Mouse (Mus musculus): Measurements from ENCODE around the gene Scd3. TPM values are rescaled to one million over a fixed set of nuclear protein-coding genes. Genes with fewer than 3 reads are reported as not detected.

Scd3 gene
- polyA plus RNA-seq, 1 experiment from 2014 or later, result 3.5 TPM

- ATAC-seq (ENCODE audit: low FRiP score), result no peak
- H3K27me3 ChIP-seq, result 0 out of 2 replicates have a peak, but pooled peaks cover 8% of the 10 kb centered on the region
- no peak overlapping the region for H3K9ac ChIP-seq
- 89% methylated on average over 10 of the region's 10 CpGs for WGBS
- H3K27ac ChIP-seq, result no peak overlapping the region
- H3K9me3 ChIP-seq, result no peaks in the 10 kb centered on the region
- peaks cover 3% of the 10 kb centered on the region; the same call in 1 of the 2 replicates for H3K4me1 ChIP-seq (replicated peaks)
- H3K4me2 ChIP-seq, result no peak overlapping the region
- no peaks in the 10 kb centered on the region for H3K36me3 ChIP-seq
- H3K4me3 ChIP-seq, result no peak overlapping the region
Observed at GRCm38 (mm10) chr19:44197053-44197852, 5.8 kb upstream of the Scd3 start.

DNA sequence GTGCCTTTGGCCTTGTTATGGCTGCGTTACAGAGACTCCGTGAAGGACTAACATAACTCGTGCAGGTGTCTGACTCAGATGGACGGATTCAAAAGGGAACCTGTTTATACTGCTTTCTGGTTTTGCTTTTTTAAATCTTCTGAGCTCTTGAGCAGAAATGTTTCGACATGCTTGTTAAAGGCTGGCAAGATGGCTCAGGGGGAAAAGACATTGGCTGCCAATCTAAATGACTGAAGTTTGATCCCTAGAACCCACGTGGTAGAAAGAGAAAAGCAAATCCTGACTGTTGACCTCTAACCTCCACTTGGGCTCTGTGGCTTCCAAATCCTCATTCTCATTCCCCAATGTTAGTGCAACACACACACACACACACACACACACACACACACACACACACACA lies 4.6 kb upstream of the Scd3 start:
- H3K9ac ChIP-seq, result no peak overlapping the region
- H3K36me3 ChIP-seq, result no peaks in the 10 kb centered on the region
- H3K4me3 ChIP-seq, result no peak overlapping the region
- no peak overlapping the region for H3K4me2 ChIP-seq
- 91% methylated on average over 6 of the region's 6 CpGs for WGBS
- H3K27me3 ChIP-seq, result 0 out of 2 replicates have a peak, but pooled peaks cover 8% of the 10 kb centered on the region
- H3K4me1 ChIP-seq (replicated peaks), result peaks cover 3% of the 10 kb centered on the region; the same call in 1 of the 2 replicates
- no peak overlapping the region for H3K27ac ChIP-seq
- no peaks in the 10 kb centered on the region for H3K9me3 ChIP-seq
- no peak for ATAC-seq (ENCODE audit: low FRiP score)

DNA sequence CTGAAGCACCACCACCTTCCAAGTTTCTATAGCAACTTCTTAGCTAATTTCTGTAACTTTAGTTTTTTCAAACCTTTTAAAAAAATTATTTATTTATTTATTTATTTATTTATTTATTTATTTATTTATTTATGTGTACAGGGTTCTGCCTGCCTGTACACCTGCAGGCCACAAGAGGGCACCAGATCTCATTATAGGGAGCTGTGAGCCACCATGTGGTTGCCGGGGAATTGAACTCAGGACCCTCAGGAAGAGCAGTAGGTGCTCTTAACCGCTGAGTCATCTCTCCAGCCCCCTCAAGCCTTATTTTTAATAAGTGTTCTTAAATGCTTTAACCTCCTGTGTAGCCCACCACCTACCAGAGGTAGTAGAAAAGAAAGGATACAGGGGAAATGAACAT lies 4.1 kb upstream of the Scd3 start:
- H3K4me1 ChIP-seq (replicated peaks), result peaks cover 3% of the 10 kb centered on the region; the same call in 1 of the 2 replicates
- no peaks in the 10 kb centered on the region for H3K36me3 ChIP-seq
- no peak overlapping the region for H3K9ac ChIP-seq
- H3K9me3 ChIP-seq, result no peaks in the 10 kb centered on the region
- H3K4me3 ChIP-seq, result no peak overlapping the region
- H3K27ac ChIP-seq, result no peak overlapping the region
- WGBS, result 83% methylated on average over 2 of the region's 2 CpGs
- H3K27me3 ChIP-seq, result 0 out of 2 replicates have a peak, but pooled peaks cover 3% of the 10 kb centered on the region
- H3K4me2 ChIP-seq, result no peak overlapping the region
- no peak for ATAC-seq (ENCODE audit: low FRiP score)

- no peak overlapping the region for H3K27ac ChIP-seq
- WGBS, result 74% methylated on average over 2 of the region's 2 CpGs
Observed at GRCm38 (mm10) chr19:44207079-44207478, 4.0 kb downstream of the Scd3 start.

DNA sequence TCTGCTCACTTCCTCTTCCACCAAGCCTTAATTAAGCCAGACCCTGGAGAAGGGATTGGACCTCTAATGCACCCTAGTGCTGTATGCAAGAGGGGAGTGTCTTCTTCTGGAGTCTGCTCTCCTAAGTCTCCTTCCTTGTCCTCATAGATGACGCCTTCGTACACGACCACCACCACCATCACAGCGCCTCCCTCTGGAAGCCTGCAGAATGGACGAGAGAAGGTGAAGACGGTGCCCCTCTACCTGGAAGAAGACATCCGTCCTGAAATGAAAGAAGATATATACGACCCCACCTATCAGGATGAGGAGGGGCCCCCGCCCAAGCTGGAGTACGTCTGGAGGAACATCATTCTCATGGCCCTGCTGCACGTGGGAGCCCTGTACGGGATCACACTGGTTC lies 12.2 kb downstream of the Scd3 start:
- Histone ChIP-seq H3K4me1 (replicated peaks) (no peaks in the 10 kb centered on the region), H3K4me3 (no peak overlapping the region), H3K9me3 (no peaks in the 10 kb centered on the region), H3K27me3 (no peaks in the 10 kb centered on the region), H3K36me3 (no peaks in the 10 kb centered on the region), H3K4me2 (no peak overlapping the region), H3K27ac (no peak overlapping the region), H3K9ac (no peak overlapping the region)
- 80% methylated on average over 12 of the region's 12 CpGs for WGBS
- ATAC-seq (ENCODE audit: low FRiP score), result no peak

More at GRCm38 (mm10) chr19:44207079-44207478, 4.0 kb downstream of the Scd3 start:
- no peak for ATAC-seq (ENCODE audit: low FRiP score)
- H3K9me3 ChIP-seq, result no peaks in the 10 kb centered on the region
- no peaks in the 10 kb centered on the region for H3K27me3 ChIP-seq
- H3K36me3 ChIP-seq, result no peaks in the 10 kb centered on the region
- H3K4me3 ChIP-seq, result no peak overlapping the region
- no peaks in the 10 kb centered on the region for H3K4me1 ChIP-seq (replicated peaks)
- H3K4me2 ChIP-seq, result no peak overlapping the region
- no peak overlapping the region for H3K9ac ChIP-seq

DNA sequence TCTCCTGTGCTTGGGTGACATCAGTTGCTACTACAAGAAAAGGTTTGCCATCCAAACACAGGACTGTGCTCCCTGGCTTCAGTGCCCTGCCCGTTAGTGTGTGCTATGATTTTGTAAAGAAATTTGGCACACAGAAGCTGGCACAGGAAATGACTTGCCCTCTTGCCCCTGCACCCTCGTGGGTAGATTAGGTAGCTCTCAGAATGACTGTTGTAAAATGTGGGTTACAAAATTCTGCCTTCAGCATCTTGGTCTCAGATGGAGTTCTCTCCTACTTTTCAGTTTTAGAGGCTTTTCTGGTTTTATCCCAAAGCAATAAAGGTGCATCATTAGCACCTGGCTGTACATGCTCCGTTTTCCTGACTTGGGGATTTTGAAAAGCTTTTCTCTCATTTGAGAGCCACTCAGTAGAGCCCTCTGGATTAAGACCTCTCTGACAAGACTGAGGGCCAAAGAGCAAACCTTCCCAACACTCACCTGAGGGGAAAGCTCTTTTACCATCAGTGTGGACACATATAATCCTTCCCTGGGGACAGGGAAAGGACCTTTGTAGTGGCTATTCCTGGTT lies 15.0 kb downstream of the Scd3 start:
- no peaks in the 10 kb centered on the region for H3K36me3 ChIP-seq
- H3K9me3 ChIP-seq, result no peaks in the 10 kb centered on the region
- no peak overlapping the region for H3K27ac ChIP-seq
- no peaks in the 10 kb centered on the region for H3K27me3 ChIP-seq
- H3K9ac ChIP-seq, result no peak overlapping the region
- H3K4me2 ChIP-seq, result no peak overlapping the region
- H3K4me3 ChIP-seq, result no peak overlapping the region
- no peak for ATAC-seq (ENCODE audit: low FRiP score)
- WGBS, result 84% methylated on average over 3 of the region's 3 CpGs
- no peaks in the 10 kb centered on the region for H3K4me1 ChIP-seq (replicated peaks)

DNA sequence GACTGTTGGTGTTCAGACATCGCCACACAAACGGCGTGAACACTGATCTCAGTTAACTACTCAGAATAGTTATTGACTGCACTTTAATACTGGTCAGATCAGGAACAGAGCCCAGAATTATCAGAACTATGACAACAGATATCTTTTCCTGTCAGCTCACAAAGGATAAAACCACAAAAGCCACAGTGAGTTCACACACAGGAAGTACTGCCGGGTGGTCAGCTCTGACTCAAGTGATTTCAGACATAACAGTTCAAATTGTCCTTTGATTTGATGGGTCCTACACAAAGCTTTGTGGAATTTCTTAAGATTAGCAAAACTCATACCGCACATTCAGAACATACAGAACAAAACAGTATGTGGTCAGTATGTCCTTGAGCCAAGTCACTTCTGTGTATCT lies 22.7 kb downstream of the Scd3 start:
- Histone ChIP-seq H3K27me3 (no peaks in the 10 kb centered on the region), H3K9ac (no peak overlapping the region), H3K4me1 (replicated peaks) (no peaks in the 10 kb centered on the region), H3K4me3 (no peak overlapping the region), H3K36me3 (no peaks in the 10 kb centered on the region), H3K27ac (no peak overlapping the region), H3K4me2 (no peak overlapping the region), H3K9me3 (no peaks in the 10 kb centered on the region)
- ATAC-seq (ENCODE audit: low FRiP score), result no peak
- WGBS, result 97% methylated on average over 5 of the region's 5 CpGs

DNA sequence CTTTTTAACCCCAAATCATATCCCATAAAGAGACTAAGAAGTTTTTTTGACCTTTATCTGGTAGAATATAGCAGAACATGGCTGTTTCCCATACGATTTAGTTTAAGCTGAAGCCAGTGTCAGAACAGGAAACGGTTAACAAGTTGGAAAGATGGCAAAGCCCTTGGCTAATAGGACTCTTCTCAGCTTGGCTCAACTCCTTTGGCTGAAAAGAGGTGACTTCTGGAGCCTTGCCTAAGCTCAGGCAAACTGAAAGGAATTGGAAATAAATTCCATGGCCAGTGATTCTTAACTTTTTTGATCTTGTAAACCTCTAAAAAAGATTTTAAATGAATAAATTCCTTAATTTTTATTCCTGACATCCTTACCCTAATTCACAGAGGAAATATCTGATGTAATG lies 26.7 kb downstream of the Scd3 start:
- Histone ChIP-seq H3K9ac (no peak overlapping the region), H3K4me1 (replicated peaks) (no peaks in the 10 kb centered on the region), H3K27me3 (no peaks in the 10 kb centered on the region), H3K36me3 (no peaks in the 10 kb centered on the region), H3K4me3 (no peak overlapping the region), H3K9me3 (no peaks in the 10 kb centered on the region), H3K4me2 (no peak overlapping the region), H3K27ac (no peak overlapping the region)
- no peak for ATAC-seq (ENCODE audit: low FRiP score)
- 83% methylated on average over 2 of the region's 2 CpGs for WGBS

GRCm38 (mm10) chr19:44230212-44230611 lies 27.1 kb downstream of the Scd3 start:
- H3K4me1 ChIP-seq (replicated peaks), result no peaks in the 10 kb centered on the region
- no peak overlapping the region for H3K4me2 ChIP-seq
- ATAC-seq (ENCODE audit: low FRiP score), result no peak
- 86% methylated on average over 3 of the region's 3 CpGs for WGBS
- H3K9me3 ChIP-seq, result no peaks in the 10 kb centered on the region
- no peaks in the 10 kb centered on the region for H3K27me3 ChIP-seq
- no peaks in the 10 kb centered on the region for H3K36me3 ChIP-seq
- no peak overlapping the region for H3K9ac ChIP-seq
- no peak overlapping the region for H3K4me3 ChIP-seq
- H3K27ac ChIP-seq, result no peak overlapping the region

GRCm38 (mm10) chr19:44231608-44232151 lies 28.6 kb downstream of the Scd3 start:
- Histone ChIP-seq H3K9me3 (no peaks in the 10 kb centered on the region), H3K27ac (no peak overlapping the region), H3K9ac (no peak overlapping the region), H3K4me3 (no peak overlapping the region), H3K4me1 (replicated peaks) (no peaks in the 10 kb centered on the region), H3K4me2 (no peak overlapping the region), H3K27me3 (no peaks in the 10 kb centered on the region), H3K36me3 (no peaks in the 10 kb centered on the region)
- ATAC-seq (ENCODE audit: low FRiP score), result no peak
- 96% methylated on average over 4 of the region's 4 CpGs for WGBS

DNA sequence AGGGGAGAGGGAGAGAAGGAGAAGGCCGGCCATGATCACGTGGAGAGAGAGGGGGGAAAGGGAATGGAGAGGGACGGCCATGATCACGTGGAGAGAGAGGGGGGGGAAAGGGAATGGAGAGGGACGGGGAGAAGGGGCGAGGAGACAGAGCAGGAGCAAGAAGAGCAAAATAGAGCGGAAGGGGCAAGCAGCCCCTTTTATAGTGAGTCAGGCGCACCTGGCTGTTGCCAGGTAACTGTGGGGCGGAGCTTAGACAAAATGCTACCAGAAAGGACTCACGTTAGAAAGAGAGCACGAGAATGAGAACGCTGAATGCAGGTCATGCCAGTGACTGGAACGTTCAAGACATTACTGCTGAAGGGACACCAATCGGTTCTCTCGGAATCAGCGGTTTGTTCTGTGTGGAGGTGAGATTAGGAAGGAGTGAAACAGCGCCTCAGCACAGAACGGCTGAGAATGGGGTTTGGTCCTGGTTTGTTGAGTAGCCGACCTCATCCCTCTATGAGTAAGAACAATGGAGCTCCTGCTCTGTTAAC lies 34.5 kb downstream of the Scd3 start:
- Histone ChIP-seq H3K9me3 (no peaks in the 10 kb centered on the region), H3K27me3 (no peaks in the 10 kb centered on the region), H3K4me3 (peak overlapping the region; percentile 32), H3K36me3 (no peaks in the 10 kb centered on the region), H3K9ac (no peak overlapping the region), H3K27ac (no peak overlapping the region), H3K4me1 (replicated peaks) (0 out of 2 replicates have a peak, but pooled peaks cover 4% of the 10 kb centered on the region), H3K4me2 (peak overlapping the region; percentile 48)
- ATAC-seq (ENCODE audit: low FRiP score), result peak; percentile 39; the same call in 1 of the 2 replicates
- WGBS, result 16% methylated on average over 19 of the region's 19 CpGs

DNA sequence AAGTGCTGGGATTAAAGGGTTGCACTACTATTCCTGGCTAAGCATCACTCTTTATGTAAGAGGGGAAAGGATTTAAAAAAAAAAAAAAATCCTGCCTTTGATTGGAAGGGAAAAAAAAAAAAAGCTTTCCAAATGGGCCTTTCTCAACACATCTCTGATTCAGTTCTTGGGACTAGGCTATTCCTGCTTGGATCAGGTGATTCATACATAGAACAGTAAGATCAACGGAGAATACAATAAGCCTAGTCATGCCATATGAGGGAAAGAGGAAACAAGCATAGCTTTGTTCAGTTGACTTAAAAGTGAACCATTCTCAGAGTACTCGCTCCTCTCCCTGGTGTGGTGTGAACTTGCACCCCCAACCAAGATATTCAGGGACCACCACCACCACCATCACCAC lies 35.8 kb downstream of the Scd3 start:
- Histone ChIP-seq H3K4me1 (replicated peaks) (0 out of 2 replicates have a peak, but pooled peaks cover 4% of the 10 kb centered on the region), H3K9ac (no peak overlapping the region), H3K27ac (no peak overlapping the region), H3K36me3 (no peaks in the 10 kb centered on the region), H3K27me3 (no peaks in the 10 kb centered on the region), H3K4me2 (no peak overlapping the region), H3K4me3 (no peak overlapping the region), H3K9me3 (no peaks in the 10 kb centered on the region)
- ATAC-seq (ENCODE audit: low FRiP score), result no peak
- 86% methylated on average over 2 of the region's 2 CpGs for WGBS
